Mouse (Mus musculus): Measurements from ENCODE around the gene Zkscan3. TPM values are rescaled to one million over a fixed set of nuclear protein-coding genes. Genes with fewer than 3 reads are reported as not detected.

Zkscan3 gene
- polyA plus RNA-seq (2012; rRNA removed), result 18.2 and 18.7 TPM in 2 replicates

- TF ChIP-seq POLR2A (IDR thresholded peaks at IDR 0.05; ENCODE audit: borderline replicate concordance, extremely low read depth, low read depth, low read length), result peak; percentile 80; the same call in 1 of the 2 replicates
- TF ChIP-seq CTCF (IDR thresholded peaks at IDR 0.05; ENCODE audit: insufficient read depth, low read length), result no peak
- under 1% methylated on average over 35 of the region's 35 CpGs for WGBS
- Histone ChIP-seq H3K4me3 (replicated peaks; ENCODE audit: extremely low read depth, low read depth, low read length) (peak within 1 kb of the TSS; percentile 100), H3K4me1 (ENCODE audit: control insufficient read depth, insufficient read depth, low read length) (peaks cover 5% of the 10 kb centered on the region; the same call in 1 of the 2 replicates)
- peak; percentile 83 for DNase-seq
These were observed at the start of gene Zkscan3 for GRCm38 (mm10) chr13:21402287-21402846. TSS of gene Zkscan3 (minus strand) at chr13:21402755.

GRCm38 (mm10) chr13:21447856-21448614, 45.5 kb upstream of the Zkscan3 start:
- DNase-seq, result no peak
- TF ChIP-seq CTCF (IDR thresholded peaks at IDR 0.05; ENCODE audit: insufficient read depth, low read length) (no peak), POLR2A (IDR thresholded peaks at IDR 0.05; ENCODE audit: borderline replicate concordance, extremely low read depth, low read depth, low read length) (no peak)
- Histone ChIP-seq H3K4me3 (replicated peaks; ENCODE audit: extremely low read depth, low read depth, low read length) (no peak overlapping the region), H3K4me1 (ENCODE audit: control insufficient read depth, insufficient read depth, low read length) (peaks cover 4% of the 10 kb centered on the region; the same call in 1 of the 2 replicates)
- 75% methylated on average over 16 of the region's 16 CpGs for WGBS

GRCm38 (mm10) chr13:21446796-21447195, 44.2 kb upstream of the Zkscan3 start:
- TF ChIP-seq CTCF (IDR thresholded peaks at IDR 0.05; ENCODE audit: insufficient read depth, low read length) (no peak), POLR2A (IDR thresholded peaks at IDR 0.05; ENCODE audit: borderline replicate concordance, extremely low read depth, low read depth, low read length) (no peak)
- 72% methylated on average over 9 of the region's 9 CpGs for WGBS
- no peak for DNase-seq
- Histone ChIP-seq H3K4me1 (ENCODE audit: control insufficient read depth, insufficient read depth, low read length) (peaks cover 2% of the 10 kb centered on the region; the same call in 1 of the 2 replicates), H3K4me3 (replicated peaks; ENCODE audit: extremely low read depth, low read depth, low read length) (no peak overlapping the region)

- 17% methylated on average over 10 of the region's 10 CpGs for WGBS
These were observed 38.6 kb upstream of the Zkscan3 start for GRCm38 (mm10) chr13:21441207-21441572.

GRCm38 (mm10) chr13:21440503-21441206, 38.1 kb upstream of the Zkscan3 start, which contains the start of gene Pgbd1:
TSS of gene Pgbd1 (minus strand) at chr13:21441058.
- 1% methylated on average over 32 of the region's 32 CpGs for WGBS
- DNase-seq, result peak; percentile 46
- Histone ChIP-seq H3K4me3 (replicated peaks; ENCODE audit: extremely low read depth, low read depth, low read length) (peak within 1 kb of the TSS; percentile 66), H3K4me1 (ENCODE audit: control insufficient read depth, insufficient read depth, low read length) (peaks cover 5% of the 10 kb centered on the region)
- TF ChIP-seq CTCF (IDR thresholded peaks at IDR 0.05; ENCODE audit: insufficient read depth, low read length) (no peak), POLR2A (IDR thresholded peaks at IDR 0.05; ENCODE audit: borderline replicate concordance, extremely low read depth, low read depth, low read length) (no peak)

More at GRCm38 (mm10) chr13:21441207-21441572, 38.6 kb upstream of the Zkscan3 start:
- TF ChIP-seq POLR2A (IDR thresholded peaks at IDR 0.05; ENCODE audit: borderline replicate concordance, extremely low read depth, low read depth, low read length) (no peak), CTCF (IDR thresholded peaks at IDR 0.05; ENCODE audit: insufficient read depth, low read length) (no peak)
- no peak for DNase-seq
- Histone ChIP-seq H3K4me3 (replicated peaks; ENCODE audit: extremely low read depth, low read depth, low read length) (peak overlapping the region; percentile 66), H3K4me1 (ENCODE audit: control insufficient read depth, insufficient read depth, low read length) (peaks cover 5% of the 10 kb centered on the region)

GRCm38 (mm10) chr13:21435476-21435875, 32.9 kb upstream of the Zkscan3 start:
- no peak overlapping the region for H3K4me3 ChIP-seq (replicated peaks; ENCODE audit: extremely low read depth, low read depth, low read length)
- DNase-seq, result no peak
- TF ChIP-seq POLR2A (IDR thresholded peaks at IDR 0.05; ENCODE audit: borderline replicate concordance, extremely low read depth, low read depth, low read length) (no peak), CTCF (IDR thresholded peaks at IDR 0.05; ENCODE audit: insufficient read depth, low read length) (no peak)
- 65% methylated on average over 4 of the region's 4 CpGs for WGBS
- peaks cover 5% of the 10 kb centered on the region for H3K4me1 ChIP-seq (ENCODE audit: control insufficient read depth, insufficient read depth, low read length)

- DNase-seq, result no peak
- TF ChIP-seq CTCF (IDR thresholded peaks at IDR 0.05; ENCODE audit: insufficient read depth, low read length) (no peak), POLR2A (IDR thresholded peaks at IDR 0.05; ENCODE audit: borderline replicate concordance, extremely low read depth, low read depth, low read length) (no peak)
- no peak overlapping the region for H3K4me3 ChIP-seq (replicated peaks; ENCODE audit: extremely low read depth, low read depth, low read length)
- 98% methylated on average over 1 of the region's 1 CpGs for WGBS
- no peaks in the 10 kb centered on the region for H3K4me1 ChIP-seq (ENCODE audit: control insufficient read depth, insufficient read depth, low read length)
These were observed 25.1 kb upstream of the Zkscan3 start for GRCm38 (mm10) chr13:21427631-21428030.

GRCm38 (mm10) chr13:21423301-21423700, 20.7 kb upstream of the Zkscan3 start:
- Histone ChIP-seq H3K4me1 (ENCODE audit: control insufficient read depth, insufficient read depth, low read length) (no peaks in the 10 kb centered on the region), H3K4me3 (replicated peaks; ENCODE audit: extremely low read depth, low read depth, low read length) (no peak overlapping the region)
- 64% methylated on average over 5 of the region's 5 CpGs for WGBS
- no peak for DNase-seq
- TF ChIP-seq CTCF (IDR thresholded peaks at IDR 0.05; ENCODE audit: insufficient read depth, low read length) (no peak), POLR2A (IDR thresholded peaks at IDR 0.05; ENCODE audit: borderline replicate concordance, extremely low read depth, low read depth, low read length) (no peak)

- no peaks in the 10 kb centered on the region for H3K4me1 ChIP-seq (ENCODE audit: control insufficient read depth, insufficient read depth, low read length)
- TF ChIP-seq CTCF (IDR thresholded peaks at IDR 0.05; ENCODE audit: insufficient read depth, low read length), result no peak
- TF ChIP-seq POLR2A (IDR thresholded peaks at IDR 0.05; ENCODE audit: borderline replicate concordance, extremely low read depth, low read depth, low read length), result no peak
- DNase-seq, result no peak
- WGBS, result 54% methylated on average over 6 of the region's 6 CpGs
- no peak overlapping the region for H3K4me3 ChIP-seq (replicated peaks; ENCODE audit: extremely low read depth, low read depth, low read length)
These were observed 16.3 kb upstream of the Zkscan3 start for GRCm38 (mm10) chr13:21418865-21419264.
